Comparison of ENCODE assay signal across 8 mouse cellular contexts in the genomic region with DNA sequence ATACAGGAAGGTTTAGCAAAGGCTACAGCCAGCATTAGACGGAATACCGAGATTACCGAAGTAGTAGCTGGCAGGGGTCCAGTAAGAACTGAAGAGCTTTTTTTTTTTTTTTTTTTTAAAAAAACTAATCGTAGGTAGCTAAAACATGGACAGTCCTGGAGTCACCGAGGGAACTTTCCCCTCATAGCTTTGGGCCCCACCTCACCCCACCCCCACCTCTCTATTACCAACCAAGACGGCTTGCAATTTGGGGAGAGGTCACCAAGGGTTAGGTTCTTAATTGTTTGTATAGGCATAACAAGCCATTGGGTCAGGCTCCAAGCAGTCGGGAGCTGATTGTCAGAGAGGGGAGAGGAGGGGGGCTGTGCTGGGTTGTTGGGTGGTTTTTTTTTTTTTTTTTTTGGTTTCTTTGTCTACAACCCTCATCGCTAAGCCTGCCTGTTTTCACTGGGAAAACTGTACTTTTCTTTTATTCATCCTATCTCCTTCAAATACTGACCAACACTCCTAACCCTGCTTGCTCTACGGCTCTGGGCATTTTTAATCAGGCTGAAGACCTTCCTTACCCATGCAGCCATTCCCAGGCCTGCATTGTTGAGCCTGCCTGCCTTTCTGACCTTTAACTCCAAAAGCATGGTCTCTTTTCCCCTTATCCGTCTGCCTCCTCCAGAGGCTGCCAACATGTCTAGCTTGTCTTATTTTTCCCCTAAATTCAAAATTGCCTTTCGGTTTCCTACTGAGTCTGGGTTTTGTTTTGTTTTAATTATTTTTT. TPM values are rescaled to one million over a fixed set of nuclear protein-coding genes. Genes with fewer than 3 reads are reported as not detected.
DNase-seq lines count a peak whose midpoint lies in the region; ATAC-seq lines count a peak whose summit lies in the region.

No protein-coding gene starts in this region.

- H3K27me3 ChIP-seq in kidney, embryonic 15.5 days: no peaks in the 10 kb centered on the region
- H3K27me3 ChIP-seq in intestine, embryonic 14.5 days (replicated peaks; ENCODE audit: control insufficient read depth, insufficient read depth, low read length): no peaks in the 10 kb centered on the region
- no peaks in the 10 kb centered on the region for H3K27me3 ChIP-seq in neural tube, embryonic 11.5 days (ENCODE audit: control insufficient read depth, insufficient read depth, low read length)

- no peaks in the 10 kb centered on the region for H3K9me3 ChIP-seq in kidney, embryonic 15.5 days (replicated peaks)
- no peaks in the 10 kb centered on the region for H3K9me3 ChIP-seq in intestine, embryonic 14.5 days (ENCODE audit: control insufficient read depth, low read length)
- no peaks in the 10 kb centered on the region for H3K9me3 ChIP-seq in neural tube, embryonic 11.5 days (ENCODE audit: control insufficient read depth, low read length)

- H3K4me3 ChIP-seq in kidney, embryonic 15.5 days (replicated peaks): peak overlapping the region; percentile 72
- peak overlapping the region; percentile 60 for H3K4me3 ChIP-seq in intestine, embryonic 14.5 days (ENCODE audit: low read depth, low read length)
- peak overlapping the region; percentile 58 for H3K4me3 ChIP-seq in neural tube, embryonic 11.5 days (ENCODE audit: low read depth, low read length)

- 4% methylated on average over 11 of the region's 11 CpGs for WGBS in kidney, embryonic 15.5 days
- 5% methylated on average over 11 of the region's 11 CpGs for WGBS in intestine, embryonic 14.5 days
- 2% methylated on average over 11 of the region's 11 CpGs for WGBS in neural tube, embryonic 11.5 days

- H3K4me2 ChIP-seq in kidney, embryonic 15.5 days: peak overlapping the region; percentile 71
- H3K4me2 ChIP-seq in intestine, embryonic 14.5 days (ENCODE audit: low read length): peak overlapping the region; percentile 63
- peak overlapping the region; percentile 77 for H3K4me2 ChIP-seq in neural tube, embryonic 11.5 days (ENCODE audit: low read depth)

- peaks cover 15% of the 10 kb centered on the region for H3K36me3 ChIP-seq in kidney, embryonic 15.5 days
- H3K36me3 ChIP-seq in intestine, embryonic 14.5 days (ENCODE audit: control insufficient read depth, insufficient read depth, low read length): peaks cover 16% of the 10 kb centered on the region
- no peaks in the 10 kb centered on the region; the same call in 1 of the 2 replicates for H3K36me3 ChIP-seq in neural tube, embryonic 11.5 days (ENCODE audit: control insufficient read depth, insufficient read depth, low read length)

- no peak for DNase-seq in kidney, adult 18-20 months
- peak; percentile 90 for DNase-seq in embryo, embryonic 10 days (ENCODE audit: low spot score)
- no peak for DNase-seq in intestine, embryonic 14.5 days (ENCODE audit: low spot score)
- DNase-seq in neural tube, embryonic 11.5 days (ENCODE audit: low spot score): peak; percentile 63
- DNase-seq in urinary bladder, postnatal 25 days (ENCODE audit: low spot score): no peak
- no peak for DNase-seq in right cerebral cortex, postnatal 4 days
- DNase-seq in layer of hippocampus, postnatal 25 days (ENCODE audit: extremely low spot score in 1 of 2, low spot score in 1 of 2): no peak

- H3K4me1 ChIP-seq in kidney, embryonic 15.5 days: peaks cover 24% of the 10 kb centered on the region
- peaks cover 10% of the 10 kb centered on the region for H3K4me1 ChIP-seq in intestine, embryonic 14.5 days (replicated peaks; ENCODE audit: control insufficient read depth, insufficient read depth, low read length)
- peaks cover 9% of the 10 kb centered on the region for H3K4me1 ChIP-seq in neural tube, embryonic 11.5 days (ENCODE audit: control insufficient read depth, insufficient read depth, low read length)

- peak; percentile 27 for ATAC-seq in kidney, embryonic 15.5 days (replicated peaks; ENCODE audit: low FRiP score)
- peak; percentile 20 for ATAC-seq in intestine, embryonic 14.5 days (replicated peaks; ENCODE audit: low FRiP score, low TSS enrichment, low read depth)
- ATAC-seq in neural tube, embryonic 11.5 days (ENCODE audit: insufficient read depth, low FRiP score, low TSS enrichment): peak; percentile 36

- peak overlapping the region; percentile 77 for H3K9ac ChIP-seq in kidney, embryonic 15.5 days
- H3K9ac ChIP-seq in intestine, embryonic 14.5 days (ENCODE audit: low read length): peak overlapping the region; percentile 88
- H3K9ac ChIP-seq in neural tube, embryonic 11.5 days (ENCODE audit: low read length): peak overlapping the region; percentile 92

- H3K27ac ChIP-seq in kidney, embryonic 15.5 days: peak overlapping the region; percentile 100
- H3K27ac ChIP-seq in intestine, embryonic 14.5 days (ENCODE audit: low read depth): peak overlapping the region; percentile 100
- peak overlapping the region; percentile 99 for H3K27ac ChIP-seq in neural tube, embryonic 11.5 days (ENCODE audit: low read depth, low read length)

RNA-seq across cellular contexts. Expression of gene Fignl1, which starts 0.8 kb away (rescaled TPM):
- 66.0 and 70.0 TPM in 2 replicates for polyA plus RNA-seq in kidney, embryonic 15.5 days (2015; fragmentation: Nextera tagmentation; extraction: Ambion mirVana)
- polyA plus RNA-seq in intestine, embryonic 14.5 days (2014; fragmentation: Nextera tagmentation; extraction: Ambion mirVana): 61.7 and 63.7 TPM in 2 replicates
- polyA plus RNA-seq in neural tube, embryonic 11.5 days (2014; fragmentation: Nextera tagmentation; extraction: Ambion mirVana): 71.6 and 76.6 TPM in 2 replicates
- 1 to 10 TPM; 1.1 to 2.6 TPM for total RNA-seq in layer of hippocampus, postnatal 25 days (2021)

Comparison
In these comparisons a context has a peak if more than half of its experiments do, and no peak if none do; other contexts are left out.
1. DNase-seq: peak in embryo, embryonic 10 days (single experiment) and neural tube, embryonic 11.5 days (single experiment); none in kidney, adult 18-20 months (single experiment), intestine, embryonic 14.5 days (single experiment), urinary bladder, postnatal 25 days (single experiment), right cerebral cortex, postnatal 4 days (single experiment) and layer of hippocampus, postnatal 25 days (0 of 2).
2. Peak in every context shown above with its lines, with median percentiles within 50 percentile points of each other: ATAC-seq, H3K27ac ChIP-seq, H3K4me2 ChIP-seq, H3K4me3 ChIP-seq and H3K9ac ChIP-seq.